Mouse (Mus musculus) cerebellum, adult 11-12 months (tissue): ENCODE measurements around the gene Olfr1324.
"Not testable (repeated sequence)": the region's sequence is repeated elsewhere in the genome, so short reads cannot be mapped to it uniquely, and the experiment has no call there.

Experiments
- DNase-seq: peaks from one replicate; pipeline ENCODE4 v3.0.0; 2022

Gene Olfr1324

GRCm38 (mm10) chrX:50428398-50428797 lies at the start of gene Olfr1324:
TSS of gene Olfr1324 (minus strand) at chrX:50428498.
- DNase-seq, result no peak

- DNase-seq, result not testable (repeated sequence)
Observed at GRCm38 (mm10) chrX:50470341-50470740, 42.0 kb upstream of the Olfr1324 start.

GRCm38 (mm10) chrX:50456136-50456535 lies 27.8 kb upstream of the Olfr1324 start:
- no peak for DNase-seq

- no peak for DNase-seq
Observed at GRCm38 (mm10) chrX:50443352-50443751, 15.1 kb upstream of the Olfr1324 start.

GRCm38 (mm10) chrX:50442696-50443095 lies 14.4 kb upstream of the Olfr1324 start:
- no peak for DNase-seq

- DNase-seq, result no peak
Observed at GRCm38 (mm10) chrX:50432499-50432898, 4.2 kb upstream of the Olfr1324 start.

- no peak for DNase-seq
Observed at GRCm38 (mm10) chrX:50427712-50428328, 478 bp downstream of the Olfr1324 start.

- DNase-seq, result peak; percentile 77
Observed at GRCm38 (mm10) chrX:50425899-50426436, 2.3 kb downstream of the Olfr1324 start.

GRCm38 (mm10) chrX:50410361-50410760 lies 17.9 kb downstream of the Olfr1324 start:
- DNase-seq, result not testable (repeated sequence)

- DNase-seq, result not testable (repeated sequence)
Observed at GRCm38 (mm10) chrX:50390616-50391015, 37.7 kb downstream of the Olfr1324 start.

GRCm38 (mm10) chrX:50374978-50375377 lies 53.3 kb downstream of the Olfr1324 start:
- DNase-seq, result no peak
